Mouse (Mus musculus): Measurements from ENCODE around the gene Cand2.
A peak's percentile ranks its signal among the peaks of the same experiment; 100 is the strongest.

The Cand2 gene

GRCm38 (mm10) chr6:115774501-115774921, at the start of gene Cand2:
Gene Cand2, plus strand, starts transcription at chr6:115774538.
- peak; percentile 53 to 56 for DNase-seq

GRCm38 (mm10) chr6:115727108-115727507, 47.2 kb upstream of the Cand2 start:
- peak; percentile 63 to 79 for DNase-seq

GRCm38 (mm10) chr6:115727570-115727969, 46.8 kb upstream of the Cand2 start:
- DNase-seq: no peak

GRCm38 (mm10) chr6:115730560-115731342, 43.6 kb upstream of the Cand2 start:
- no peak for DNase-seq

GRCm38 (mm10) chr6:115732341-115732928, 41.9 kb upstream of the Cand2 start:
- DNase-seq: no peak

GRCm38 (mm10) chr6:115734909-115735308, 39.4 kb upstream of the Cand2 start:
- peak in 1 of 2 experiments; percentile 51 for DNase-seq

- DNase-seq: no peak
Observed at GRCm38 (mm10) chr6:115739056-115739455, 35.3 kb upstream of the Cand2 start.

- no peak for DNase-seq
Observed at GRCm38 (mm10) chr6:115743569-115743968, 30.8 kb upstream of the Cand2 start.

- no peak for DNase-seq
Observed at GRCm38 (mm10) chr6:115746326-115746725, 28.0 kb upstream of the Cand2 start.

- DNase-seq: no peak
Observed at GRCm38 (mm10) chr6:115755536-115755935, 18.8 kb upstream of the Cand2 start.

- no peak for DNase-seq
Observed at GRCm38 (mm10) chr6:115758981-115759435, 15.3 kb upstream of the Cand2 start.

- DNase-seq: peak; percentile 5 to 45
Observed at GRCm38 (mm10) chr6:115759461-115759860, 14.9 kb upstream of the Cand2 start.

- no peak for DNase-seq
Observed at GRCm38 (mm10) chr6:115760137-115760536, 14.2 kb upstream of the Cand2 start.

- no peak for DNase-seq
Observed at GRCm38 (mm10) chr6:115760982-115761381, 13.4 kb upstream of the Cand2 start.

- DNase-seq: no peak
Observed at GRCm38 (mm10) chr6:115761995-115762756, 12.2 kb upstream of the Cand2 start, which contains the start of gene Tmem40. Gene Tmem40, minus strand, starts transcription at chr6:115762410.

- DNase-seq: peak; percentile 79 to 85
Observed at GRCm38 (mm10) chr6:115764179-115764578, 10.2 kb upstream of the Cand2 start.

- DNase-seq: no peak
Observed at GRCm38 (mm10) chr6:115767357-115767756, 7.0 kb upstream of the Cand2 start.

- peak; percentile 6 to 43 for DNase-seq
Observed at GRCm38 (mm10) chr6:115768207-115768606, 6.1 kb upstream of the Cand2 start.

- DNase-seq: no peak
Observed at GRCm38 (mm10) chr6:115770059-115770670, 4.2 kb upstream of the Cand2 start.

GRCm38 (mm10) chr6:115770852-115771251, 3.5 kb upstream of the Cand2 start:
- DNase-seq: peak; percentile 8 to 47

GRCm38 (mm10) chr6:115772201-115772600, 2.1 kb upstream of the Cand2 start:
- DNase-seq: peak; percentile 10 to 28

GRCm38 (mm10) chr6:115772604-115773003, 1.7 kb upstream of the Cand2 start:
- DNase-seq: peak in 1 of 2 experiments; percentile 27

GRCm38 (mm10) chr6:115773966-115774413, 348 bp upstream of the Cand2 start:
- peak; percentile 19 to 33 for DNase-seq
